Mouse (Mus musculus): ENCODE results near the gene Rell1. TPM values are rescaled to one million over a fixed set of nuclear protein-coding genes. Genes with fewer than 3 reads are reported as not detected.

Gene Rell1
- total and polyA plus RNA-seq, 2 experiments from 2014 or later = 3.1 to 7.0 TPM

DNA sequence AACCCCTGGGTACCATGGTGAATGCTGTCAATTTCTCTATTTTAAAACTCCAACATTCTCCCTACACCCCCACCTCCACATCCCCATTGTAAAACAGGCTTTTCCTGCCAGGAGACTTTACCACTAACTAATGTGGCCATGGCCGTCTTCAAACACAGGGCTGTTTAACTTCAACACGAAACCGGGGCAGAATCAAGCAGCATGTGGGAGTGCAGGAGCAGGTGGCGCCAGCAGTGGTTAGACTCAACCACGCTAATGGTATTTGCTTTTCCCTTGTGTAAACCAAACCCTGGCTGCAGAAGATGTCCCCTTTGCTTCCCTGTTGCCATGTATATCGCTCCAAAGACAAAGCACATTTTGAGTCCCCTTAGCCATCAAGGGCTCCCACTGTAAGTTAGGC lies 76.8 kb downstream of the Rell1 start:
- WGBS = 87% methylated on average over 6 of the region's 6 CpGs
- H3K9ac ChIP-seq (replicated peaks; ENCODE audit: low read length, poor library complexity, severe bottlenecking) = no peak overlapping the region
- no peak for DNase-seq (ENCODE audit: low spot score)
- H3K27me3 ChIP-seq (ENCODE audit: insufficient read depth, low read length) = no peaks in the 10 kb centered on the region
- no peak overlapping the region for H3K4me2 ChIP-seq (ENCODE audit: low read depth, low read length, poor library complexity, severe bottlenecking)
- H3K4me1 ChIP-seq (ENCODE audit: insufficient read depth, low read length) = no peaks in the 10 kb centered on the region
- no peak overlapping the region for H3K4me3 ChIP-seq (ENCODE audit: low read depth, low read length)
- ATAC-seq (ENCODE audit: low FRiP score) = no peak
- H3K9me3 ChIP-seq (ENCODE audit: low read length) = no peaks in the 10 kb centered on the region
- TF ChIP-seq CTCF (IDR thresholded peaks at IDR 0.05) = no peak
- no peaks in the 10 kb centered on the region for H3K36me3 ChIP-seq (ENCODE audit: insufficient read depth, low read length)
- H3K27ac ChIP-seq (ENCODE audit: low read depth, low read length) = no peak overlapping the region

GRCm38 (mm10) chr5:63891241-63891640 lies 77.5 kb downstream of the Rell1 start:
- Histone ChIP-seq H3K9ac (replicated peaks; ENCODE audit: low read length, poor library complexity, severe bottlenecking) (no peak overlapping the region), H3K36me3 (ENCODE audit: insufficient read depth, low read length) (no peaks in the 10 kb centered on the region), H3K4me2 (ENCODE audit: low read depth, low read length, poor library complexity, severe bottlenecking) (no peak overlapping the region), H3K4me1 (ENCODE audit: insufficient read depth, low read length) (no peaks in the 10 kb centered on the region), H3K4me3 (ENCODE audit: low read depth, low read length) (no peak overlapping the region), H3K9me3 (ENCODE audit: low read length) (no peaks in the 10 kb centered on the region), H3K27me3 (ENCODE audit: insufficient read depth, low read length) (no peaks in the 10 kb centered on the region), H3K27ac (ENCODE audit: low read depth, low read length) (no peak overlapping the region)
- no peak for DNase-seq (ENCODE audit: low spot score)
- ATAC-seq (ENCODE audit: low FRiP score) = no peak
- TF ChIP-seq CTCF (IDR thresholded peaks at IDR 0.05) = no peak
- 74% methylated on average over 4 of the region's 4 CpGs for WGBS

DNA sequence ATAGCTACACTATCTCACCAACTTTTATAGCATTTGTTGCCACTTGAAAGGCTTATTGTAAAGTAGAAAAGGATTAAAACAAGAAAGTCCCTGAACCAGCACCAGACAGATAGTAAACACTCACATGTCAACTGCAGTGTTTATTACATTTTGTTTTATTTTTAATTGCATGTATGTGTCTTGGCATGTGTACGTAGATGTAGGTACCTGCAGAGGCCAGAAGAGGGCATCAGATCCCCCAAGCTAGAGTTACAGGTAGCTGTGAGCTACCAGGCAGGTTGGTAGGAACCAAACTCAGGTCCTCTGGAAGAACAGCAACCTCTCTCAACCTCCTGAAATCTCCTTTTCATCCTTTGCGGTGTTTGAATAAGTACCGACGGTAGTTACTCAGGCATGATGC lies 81.6 kb downstream of the Rell1 start:
- WGBS = 98% methylated on average over 4 of the region's 4 CpGs
- no peak for ATAC-seq (ENCODE audit: low FRiP score)

GRCm38 (mm10) chr5:63886709-63887108 lies 82.0 kb downstream of the Rell1 start:
- no peak for ATAC-seq (ENCODE audit: low FRiP score)
- 40% methylated on average over 6 of the region's 6 CpGs for WGBS
- no peak overlapping the region for H3K27ac ChIP-seq (ENCODE audit: low read depth, low read length)

More for the DNA sequence above, 81.6 kb downstream of the Rell1 start:
- Histone ChIP-seq H3K4me2 (ENCODE audit: low read depth, low read length, poor library complexity, severe bottlenecking) (no peak overlapping the region), H3K27ac (ENCODE audit: low read depth, low read length) (no peak overlapping the region), H3K36me3 (ENCODE audit: insufficient read depth, low read length) (no peaks in the 10 kb centered on the region), H3K9me3 (ENCODE audit: low read length) (no peaks in the 10 kb centered on the region), H3K27me3 (ENCODE audit: insufficient read depth, low read length) (no peaks in the 10 kb centered on the region), H3K9ac (replicated peaks; ENCODE audit: low read length, poor library complexity, severe bottlenecking) (no peak overlapping the region), H3K4me1 (ENCODE audit: insufficient read depth, low read length) (no peaks in the 10 kb centered on the region), H3K4me3 (ENCODE audit: low read depth, low read length) (no peak overlapping the region)
- TF ChIP-seq CTCF (IDR thresholded peaks at IDR 0.05) = no peak
- DNase-seq (ENCODE audit: low spot score) = no peak

GRCm38 (mm10) chr5:63886292-63886691 lies 82.4 kb downstream of the Rell1 start:
- DNase-seq (ENCODE audit: low spot score) (no peak), ATAC-seq (ENCODE audit: low FRiP score) (no peak)
- no peak overlapping the region for H3K4me2 ChIP-seq (ENCODE audit: low read depth, low read length, poor library complexity, severe bottlenecking)
- no peak for TF ChIP-seq CTCF (IDR thresholded peaks at IDR 0.05)
- no peaks in the 10 kb centered on the region for H3K4me1 ChIP-seq (ENCODE audit: insufficient read depth, low read length)
- WGBS = 87% methylated on average over 5 of the region's 5 CpGs
- H3K4me3 ChIP-seq (ENCODE audit: low read depth, low read length) = no peak overlapping the region
- H3K9ac ChIP-seq (replicated peaks; ENCODE audit: low read length, poor library complexity, severe bottlenecking) = no peak overlapping the region
- no peaks in the 10 kb centered on the region for H3K27me3 ChIP-seq (ENCODE audit: insufficient read depth, low read length)
- no peak overlapping the region for H3K27ac ChIP-seq (ENCODE audit: low read depth, low read length)
- H3K36me3 ChIP-seq (ENCODE audit: insufficient read depth, low read length) = no peaks in the 10 kb centered on the region
- no peaks in the 10 kb centered on the region for H3K9me3 ChIP-seq (ENCODE audit: low read length)

More at GRCm38 (mm10) chr5:63886709-63887108, 82.0 kb downstream of the Rell1 start:
- no peaks in the 10 kb centered on the region for H3K4me1 ChIP-seq (ENCODE audit: insufficient read depth, low read length)
- no peaks in the 10 kb centered on the region for H3K36me3 ChIP-seq (ENCODE audit: insufficient read depth, low read length)
- peak; percentile 70 for DNase-seq (ENCODE audit: low spot score)
- TF ChIP-seq CTCF (IDR thresholded peaks at IDR 0.05) = peak; percentile 84
- no peaks in the 10 kb centered on the region for H3K27me3 ChIP-seq (ENCODE audit: insufficient read depth, low read length)
- H3K9ac ChIP-seq (replicated peaks; ENCODE audit: low read length, poor library complexity, severe bottlenecking) = no peak overlapping the region
- H3K9me3 ChIP-seq (ENCODE audit: low read length) = no peaks in the 10 kb centered on the region
- H3K4me3 ChIP-seq (ENCODE audit: low read depth, low read length) = no peak overlapping the region
- H3K4me2 ChIP-seq (ENCODE audit: low read depth, low read length, poor library complexity, severe bottlenecking) = no peak overlapping the region

DNA sequence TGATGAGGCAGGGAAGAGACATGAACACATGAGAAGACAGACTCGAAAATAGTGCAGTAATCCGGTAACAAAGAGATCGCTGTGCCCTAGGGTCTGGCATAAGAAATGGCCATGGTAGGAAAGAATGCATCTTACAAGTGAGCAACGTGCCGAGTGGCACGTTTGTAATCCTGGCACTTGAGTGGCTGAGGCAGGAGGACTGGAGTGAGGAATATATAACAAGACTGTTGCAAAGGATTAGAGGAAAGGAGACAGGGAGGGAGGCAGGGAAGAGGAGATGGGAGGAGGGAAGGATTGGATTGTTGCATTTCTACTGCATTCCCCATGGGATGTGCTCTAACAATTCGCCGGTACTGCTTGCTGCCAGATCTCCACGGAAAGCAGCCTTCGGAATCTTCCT lies 89.7 kb downstream of the Rell1 start:
- Histone ChIP-seq H3K9me3 (ENCODE audit: low read length) (no peaks in the 10 kb centered on the region), H3K36me3 (ENCODE audit: insufficient read depth, low read length) (no peaks in the 10 kb centered on the region), H3K4me2 (ENCODE audit: low read depth, low read length, poor library complexity, severe bottlenecking) (no peak overlapping the region), H3K4me3 (ENCODE audit: low read depth, low read length) (no peak overlapping the region), H3K27me3 (ENCODE audit: insufficient read depth, low read length) (no peaks in the 10 kb centered on the region), H3K4me1 (ENCODE audit: insufficient read depth, low read length) (no peaks in the 10 kb centered on the region), H3K27ac (ENCODE audit: low read depth, low read length) (no peak overlapping the region), H3K9ac (replicated peaks; ENCODE audit: low read length, poor library complexity, severe bottlenecking) (no peak overlapping the region)
- no peak for DNase-seq (ENCODE audit: low spot score)
- TF ChIP-seq CTCF (IDR thresholded peaks at IDR 0.05) = no peak
- WGBS = 33% methylated on average over 10 of the region's 10 CpGs
- ATAC-seq (ENCODE audit: low FRiP score) = no peak

All from midbrain, postnatal 0 days (tissue).